Mouse (Mus musculus): Measurements from ENCODE around the gene Stpg2.

The Stpg2 gene

GRCm38 (mm10) chr3:139733156-139733555 is 527.7 kb downstream of the Stpg2 start:
- DNase-seq (ENCODE audit: low read depth, low spot score): no peak

DNA sequence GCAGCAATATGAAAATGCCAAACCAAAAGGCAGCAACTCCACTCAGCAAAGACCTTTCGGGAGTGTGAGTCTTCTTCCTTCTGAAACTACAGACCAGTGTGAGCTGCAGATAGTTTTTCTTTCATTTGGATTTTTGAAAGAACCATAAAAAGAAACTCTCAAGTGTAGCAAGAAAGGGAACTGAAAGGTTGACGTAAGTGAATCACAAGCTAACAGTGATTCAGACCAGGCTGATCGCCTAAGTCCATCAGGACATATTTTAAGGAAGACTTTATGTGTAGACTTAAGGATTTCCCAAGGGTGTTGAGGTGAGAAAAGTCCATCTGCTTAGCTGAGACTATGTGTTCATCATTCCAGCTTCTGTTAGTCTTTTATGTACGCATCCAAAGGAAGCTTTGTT is 533.9 kb downstream of the Stpg2 start:
- DNase-seq (ENCODE audit: low read depth, low spot score): no peak
